Mouse (Mus musculus) myocyte (in vitro differentiated cells): ENCODE data around the gene Lhx5.

Source experiments
- CEBPB ChIP-seq: IDR thresholded peaks from 2 replicates; pipeline ENCODE4 v1.6.1; 2011; ENCODE audit warnings: mild to moderate bottlenecking, moderate library complexity; ENCODE audit not compliant: poor library complexity, insufficient read depth, severe bottlenecking
- E2F4 ChIP-seq: IDR thresholded peaks from one replicate; pipeline ENCODE4 v1.6.1; 2011; ENCODE audit warnings: mild to moderate bottlenecking, control low read depth, moderate library complexity; ENCODE audit not compliant: insufficient read depth
- MAX ChIP-seq: IDR thresholded peaks from one replicate; pipeline ENCODE4 v1.6.1; 2011; ENCODE audit warnings: low read depth, mild to moderate bottlenecking, control low read depth
- MYOD1 ChIP-seq, 3 experiments: IDR thresholded peaks; one replicate each; pipeline ENCODE4 v1.6.1; 2011; ENCODE audit warnings: control low read depth in 2 of 3, low read depth in 2 of 3, mild to moderate bottlenecking in 2 of 3, moderate library complexity in 1 of 3; ENCODE audit not compliant: insufficient read length in 2 of 3, control insufficient read depth in 1 of 3
- POLR2A ChIP-seq: IDR thresholded peaks from one replicate; pipeline ENCODE4 v1.6.1; 2011; ENCODE audit warnings: low read depth, mild to moderate bottlenecking, control low read depth, moderate library complexity; ENCODE audit not compliant: insufficient read length
- POLR2AphosphoS2 ChIP-seq: IDR thresholded peaks from one replicate; pipeline ENCODE4 v1.6.1; 2011; ENCODE audit warnings: low read depth, control low read depth; ENCODE audit not compliant: insufficient read length
- SRF ChIP-seq: IDR thresholded peaks from one replicate; pipeline ENCODE4 v1.6.1; 2011; ENCODE audit warnings: low read depth; ENCODE audit not compliant: control insufficient read depth, insufficient read length
- TCF3 ChIP-seq: IDR thresholded peaks from one replicate; pipeline ENCODE4 v1.6.1; 2011; ENCODE audit warnings: low read depth, control low read depth; ENCODE audit not compliant: insufficient read length
- USF1 ChIP-seq: IDR thresholded peaks from one replicate; pipeline ENCODE4 v1.6.1; 2011; ENCODE audit warnings: low read depth, mild to moderate bottlenecking, control low read depth, moderate library complexity

DNA sequence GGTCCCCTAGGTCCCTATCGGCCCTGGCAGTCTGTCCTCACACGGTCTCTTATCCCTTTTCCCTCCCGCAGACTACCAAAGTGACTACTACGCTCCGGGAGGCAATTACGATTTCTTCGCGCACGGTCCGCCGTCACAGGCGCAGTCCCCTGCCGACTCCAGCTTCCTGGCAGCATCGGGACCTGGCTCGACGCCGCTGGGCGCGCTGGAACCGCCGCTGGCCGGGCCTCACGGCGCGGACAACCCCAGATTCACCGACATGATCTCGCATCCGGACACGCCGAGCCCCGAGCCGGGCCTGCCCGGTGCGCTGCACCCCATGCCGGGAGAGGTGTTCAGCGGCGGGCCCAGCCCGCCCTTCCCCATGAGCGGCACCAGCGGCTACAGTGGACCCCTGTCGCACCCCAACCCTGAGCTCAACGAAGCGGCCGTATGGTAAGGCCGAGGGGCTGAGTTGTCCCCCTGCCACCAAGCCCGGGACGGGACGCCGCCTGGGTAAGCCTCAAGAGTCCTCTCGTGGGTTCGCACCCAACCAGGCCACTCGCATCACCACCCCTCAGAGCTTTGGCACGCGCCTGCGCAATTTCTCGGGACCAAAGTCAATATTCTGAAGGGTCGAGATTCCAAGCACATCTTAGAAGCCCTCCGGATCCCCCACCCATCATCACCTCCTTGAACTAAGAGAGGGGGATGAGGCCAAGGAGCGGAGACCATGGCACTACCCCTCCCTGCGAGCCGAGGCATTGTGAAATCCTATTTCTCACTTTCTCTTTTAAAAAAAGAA, 8.6 kb downstream of the Lhx5 start:
- TF ChIP-seq MAX (no peak), POLR2A (no peak), TCF3 (no peak), POLR2AphosphoS2 (no peak), USF1 (no peak), CEBPB (no peak), E2F4 (no peak), MYOD1 (IDR thresholded peaks at IDR 0.05; ENCODE audit: control insufficient read depth in 1 of 3, insufficient read length in 2 of 3, low read depth in 2 of 3) (no peak), SRF (no peak)
